Mouse (Mus musculus): ENCODE measurements around the gene Drd3.

The Drd3 gene

GRCm38 (mm10) chr16:43753751-43754150 is at the start of gene Drd3:
Gene Drd3, plus strand, starts transcription at chr16:43754026.
- no peak for DNase-seq (ENCODE audit: low spot score)

- DNase-seq (ENCODE audit: low spot score) = no peak
Measured at GRCm38 (mm10) chr16:43708335-43709061, 45.3 kb upstream of the Drd3 start.

GRCm38 (mm10) chr16:43709062-43709413 is 44.8 kb upstream of the Drd3 start:
- no peak for DNase-seq (ENCODE audit: low spot score)

GRCm38 (mm10) chr16:43709432-43710133 is 44.2 kb upstream of the Drd3 start:
- no peak for DNase-seq (ENCODE audit: low spot score)

GRCm38 (mm10) chr16:43710134-43710475 is 43.7 kb upstream of the Drd3 start:
- no peak for DNase-seq (ENCODE audit: low spot score)

GRCm38 (mm10) chr16:43710651-43711050 is 43.2 kb upstream of the Drd3 start:
- DNase-seq (ENCODE audit: low spot score) = no peak

GRCm38 (mm10) chr16:43711361-43711760 is 42.5 kb upstream of the Drd3 start:
- no peak for DNase-seq (ENCODE audit: low spot score)

GRCm38 (mm10) chr16:43724444-43724843 is 29.4 kb upstream of the Drd3 start:
- DNase-seq (ENCODE audit: low spot score) = no peak

GRCm38 (mm10) chr16:43729506-43730221 is 24.2 kb upstream of the Drd3 start:
- DNase-seq (ENCODE audit: low spot score) = no peak

GRCm38 (mm10) chr16:43730281-43730680 is 23.5 kb upstream of the Drd3 start:
- DNase-seq (ENCODE audit: low spot score) = no peak

GRCm38 (mm10) chr16:43732496-43732895 is 21.3 kb upstream of the Drd3 start:
- no peak for DNase-seq (ENCODE audit: low spot score)

- no peak for DNase-seq (ENCODE audit: low spot score)
Measured at GRCm38 (mm10) chr16:43732900-43733299, 20.9 kb upstream of the Drd3 start.

- DNase-seq (ENCODE audit: low spot score) = no peak
Measured at GRCm38 (mm10) chr16:43737933-43738332, 15.9 kb upstream of the Drd3 start.

GRCm38 (mm10) chr16:43740936-43741335 is 12.9 kb upstream of the Drd3 start:
- no peak for DNase-seq (ENCODE audit: low spot score)

- no peak for DNase-seq (ENCODE audit: low spot score)
Measured at GRCm38 (mm10) chr16:43748424-43748823, 5.4 kb upstream of the Drd3 start.

GRCm38 (mm10) chr16:43752900-43753299 is 926 bp upstream of the Drd3 start:
- no peak for DNase-seq (ENCODE audit: low spot score)

- DNase-seq (ENCODE audit: low spot score) = no peak
Measured at GRCm38 (mm10) chr16:43772358-43772757, 18.5 kb downstream of the Drd3 start.

- no peak for DNase-seq (ENCODE audit: low spot score)
Measured at GRCm38 (mm10) chr16:43772766-43773165, 18.9 kb downstream of the Drd3 start.

- no peak for DNase-seq (ENCODE audit: low spot score)
Measured at GRCm38 (mm10) chr16:43773506-43773905, 19.7 kb downstream of the Drd3 start.

GRCm38 (mm10) chr16:43776886-43777285 is 23.1 kb downstream of the Drd3 start:
- DNase-seq (ENCODE audit: low spot score) = no peak

GRCm38 (mm10) chr16:43799541-43799940 is 45.7 kb downstream of the Drd3 start:
- DNase-seq (ENCODE audit: low spot score) = no peak

- no peak for DNase-seq (ENCODE audit: low spot score)
Measured at GRCm38 (mm10) chr16:43800119-43800721, 46.4 kb downstream of the Drd3 start.

GRCm38 (mm10) chr16:43801137-43801536 is 47.3 kb downstream of the Drd3 start:
- DNase-seq (ENCODE audit: low spot score) = no peak
